Mouse (Mus musculus) heart, embryonic 16.5 days (tissue): Measurements from ENCODE around the gene Smg1. TPM values are rescaled to one million over a fixed set of nuclear protein-coding genes. Genes with fewer than 3 reads are reported as not detected.

Source experiments
- ATAC-seq: fragments of 200-750 bp; cut with Nextera tagmentation; replicated peaks from 2 replicates; pipeline ENCODE4 v1.8.0; 2017; ENCODE audit warnings: moderate number of reproducible peaks; ENCODE audit not compliant: insufficient read depth, low FRiP score; ENCODE audit errors: extremely low read depth
- H3K27ac ChIP-seq: fragments of 300-500 bp; sonication (generic); 2 replicates; pipeline ENCODE4 v1.5.1; 2014; ENCODE audit warnings: mild to moderate bottlenecking, low read length, control low read depth, moderate library complexity
- H3K27me3 ChIP-seq: fragments of 300-500 bp; sonication (generic); 2 replicates; pipeline ENCODE4 v1.6.1; 2014; ENCODE audit warnings: low read length, mixed read lengths; ENCODE audit not compliant: control insufficient read depth, insufficient read depth
- H3K36me3 ChIP-seq: fragments of 300-500 bp; sonication (generic); 2 replicates; pipeline ENCODE4 v1.6.1; 2014; ENCODE audit not compliant: control insufficient read depth, insufficient read depth
- H3K4me1 ChIP-seq: fragments of 300-500 bp; sonication (generic); 2 replicates; pipeline ENCODE4 v1.6.1; 2014; ENCODE audit warnings: low read length, mixed read lengths; ENCODE audit not compliant: control insufficient read depth, insufficient read depth
- H3K4me2 ChIP-seq: fragments of 300-500 bp; sonication (generic); 2 replicates; pipeline ENCODE4 v1.6.1; 2014; ENCODE audit warnings: low read depth, mild to moderate bottlenecking, control low read depth, low read length
- H3K4me3 ChIP-seq: fragments of 300-500 bp; sonication (generic); 2 replicates; pipeline ENCODE4 v1.5.1; 2014; ENCODE audit warnings: mild to moderate bottlenecking, control low read depth, low read length
- H3K9ac ChIP-seq: fragments of 300-500 bp; sonication (generic); 2 replicates; pipeline ENCODE4 v1.6.1; 2014; ENCODE audit warnings: low read length, control low read depth
- H3K9me3 ChIP-seq: fragments of 300-500 bp; sonication (generic); replicated peaks from 2 replicates; pipeline ENCODE4 v1.6.1; 2016; ENCODE audit warnings: low read length; ENCODE audit not compliant: control insufficient read depth
- WGBS: fragments of 180-500 bp; shearing (Covaris S2); extraction: QIAGEN DNeasy Blood & Tissue Kit; methylation state at CpG from one replicate; pipeline ENCODE4 v1.1.7; 2014; 5-methylcytosine and 5-hydroxymethylcytosine counted together
- polyA plus RNA-seq: library from polyadenylated mRNA; unstranded; fragments of >200 nt; fragmentation: Nextera tagmentation; extraction: Ambion mirVana; gene quantifications from 2 replicates; pipeline ENCODE4 v1.2.1, GENCODE M21; 2015

Gene Smg1
- polyA plus RNA-seq, 1 experiment from 2014 or later: 13.9 TPM

DNA sequence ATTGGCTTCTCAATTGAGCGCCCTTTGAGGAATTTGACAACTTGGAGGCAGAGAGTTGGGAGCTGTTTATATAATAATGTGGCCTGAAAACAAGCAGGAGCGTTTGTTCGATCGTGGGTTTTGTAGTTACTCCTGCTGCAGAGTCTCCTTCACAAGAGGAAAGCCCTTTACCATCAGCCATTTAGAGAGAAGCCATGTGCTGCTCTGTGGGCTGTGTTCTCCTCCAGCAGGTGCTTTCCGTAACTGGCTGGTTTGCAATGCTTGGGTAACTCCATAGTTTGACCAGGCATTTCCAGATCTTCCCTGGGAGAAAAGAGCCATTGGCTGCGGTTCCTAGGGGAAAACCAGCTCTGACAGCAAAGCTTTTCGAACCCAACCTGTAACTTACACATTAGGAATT, 30.7 kb upstream of the Smg1 start:
- H3K9ac ChIP-seq: no peak overlapping the region
- no peak overlapping the region for H3K27ac ChIP-seq
- no peaks in the 10 kb centered on the region for H3K4me1 ChIP-seq
- ATAC-seq: no peak
- no peaks in the 10 kb centered on the region for H3K27me3 ChIP-seq
- H3K4me3 ChIP-seq: no peak overlapping the region
- H3K36me3 ChIP-seq: no peaks in the 10 kb centered on the region
- H3K9me3 ChIP-seq: no peaks in the 10 kb centered on the region
- WGBS: 86% methylated on average over 7 of the region's 7 CpGs
- H3K4me2 ChIP-seq: no peak overlapping the region

DNA sequence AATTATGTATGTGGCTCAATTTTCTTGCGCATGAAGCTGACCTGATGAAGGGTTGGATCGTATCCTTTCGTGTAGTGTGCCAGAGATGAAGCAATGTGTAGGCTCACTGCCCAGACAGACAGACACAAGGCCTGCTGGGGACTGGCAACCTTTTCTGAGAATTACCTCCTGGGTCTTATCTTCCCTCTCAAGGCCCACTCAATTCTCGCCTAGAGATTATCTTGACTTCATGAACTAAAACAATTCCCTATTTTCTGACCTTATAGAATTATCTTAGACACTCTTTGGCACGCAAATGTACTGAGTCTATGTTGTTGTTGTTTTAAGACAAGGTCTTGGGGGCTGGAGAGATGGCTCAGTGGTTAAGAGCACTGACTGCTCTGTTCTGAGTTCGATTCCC, 22.6 kb upstream of the Smg1 start:
- Histone ChIP-seq H3K9me3 (no peaks in the 10 kb centered on the region), H3K27me3 (no peaks in the 10 kb centered on the region), H3K4me2 (no peak overlapping the region), H3K4me1 (no peaks in the 10 kb centered on the region), H3K9ac (no peak overlapping the region), H3K27ac (no peak overlapping the region), H3K4me3 (no peak overlapping the region), H3K36me3 (no peaks in the 10 kb centered on the region)
- ATAC-seq: no peak
- WGBS: 74% methylated on average over 6 of the region's 6 CpGs

DNA sequence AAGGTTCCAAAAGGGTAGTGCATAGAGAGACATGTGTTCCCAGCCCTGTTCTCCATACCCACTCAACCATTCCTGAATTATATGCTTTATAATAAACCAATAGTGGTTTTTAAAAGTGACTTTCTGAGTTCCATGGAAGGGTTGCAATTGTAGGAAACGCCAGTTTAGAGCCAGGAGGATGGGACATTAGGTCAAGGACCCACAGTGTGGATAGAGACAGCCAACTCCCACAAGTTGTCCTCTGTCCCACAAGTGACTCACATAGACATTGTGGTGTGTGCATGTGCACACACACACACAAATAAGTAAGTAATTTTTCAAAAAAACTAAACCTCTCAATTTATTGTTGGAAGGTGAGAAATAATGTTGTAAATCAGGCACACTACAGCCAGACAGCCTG, 20.1 kb upstream of the Smg1 start:
- no peak for ATAC-seq
- H3K9me3 ChIP-seq: no peaks in the 10 kb centered on the region
- no peaks in the 10 kb centered on the region for H3K4me1 ChIP-seq
- no peak overlapping the region for H3K4me2 ChIP-seq
- no peak overlapping the region for H3K27ac ChIP-seq
- WGBS: 53% methylated on average over 1 of the region's 1 CpGs
- no peaks in the 10 kb centered on the region for H3K36me3 ChIP-seq
- no peak overlapping the region for H3K4me3 ChIP-seq
- no peaks in the 10 kb centered on the region for H3K27me3 ChIP-seq
- H3K9ac ChIP-seq: no peak overlapping the region

DNA sequence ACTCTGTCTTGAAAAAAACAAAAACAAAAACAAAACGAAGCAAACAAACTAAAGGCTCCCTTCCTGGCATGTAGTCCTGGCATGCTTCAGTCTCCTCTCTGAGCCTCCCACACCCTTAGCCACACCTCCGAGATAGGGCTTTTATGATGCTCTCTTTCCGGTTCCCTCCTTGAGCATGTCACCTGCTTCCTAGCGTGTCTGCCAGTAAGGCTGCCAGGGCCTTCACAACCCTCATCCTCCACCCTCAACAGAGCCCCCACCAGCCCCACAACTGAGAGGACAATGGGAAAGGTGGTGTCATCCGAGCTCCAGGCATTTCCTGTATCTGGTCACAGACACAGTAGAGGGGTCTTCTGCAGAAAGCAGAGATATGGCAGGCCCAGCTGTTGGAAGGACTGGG, 18.9 kb upstream of the Smg1 start:
- Histone ChIP-seq H3K9ac (no peak overlapping the region), H3K4me1 (no peaks in the 10 kb centered on the region), H3K4me3 (no peak overlapping the region), H3K36me3 (no peaks in the 10 kb centered on the region), H3K9me3 (no peaks in the 10 kb centered on the region), H3K4me2 (no peak overlapping the region), H3K27me3 (no peaks in the 10 kb centered on the region), H3K27ac (no peak overlapping the region)
- WGBS: 53% methylated on average over 5 of the region's 5 CpGs
- ATAC-seq: 0 out of 2 replicates have a peak, but pooled peaks have one; percentile 4

DNA sequence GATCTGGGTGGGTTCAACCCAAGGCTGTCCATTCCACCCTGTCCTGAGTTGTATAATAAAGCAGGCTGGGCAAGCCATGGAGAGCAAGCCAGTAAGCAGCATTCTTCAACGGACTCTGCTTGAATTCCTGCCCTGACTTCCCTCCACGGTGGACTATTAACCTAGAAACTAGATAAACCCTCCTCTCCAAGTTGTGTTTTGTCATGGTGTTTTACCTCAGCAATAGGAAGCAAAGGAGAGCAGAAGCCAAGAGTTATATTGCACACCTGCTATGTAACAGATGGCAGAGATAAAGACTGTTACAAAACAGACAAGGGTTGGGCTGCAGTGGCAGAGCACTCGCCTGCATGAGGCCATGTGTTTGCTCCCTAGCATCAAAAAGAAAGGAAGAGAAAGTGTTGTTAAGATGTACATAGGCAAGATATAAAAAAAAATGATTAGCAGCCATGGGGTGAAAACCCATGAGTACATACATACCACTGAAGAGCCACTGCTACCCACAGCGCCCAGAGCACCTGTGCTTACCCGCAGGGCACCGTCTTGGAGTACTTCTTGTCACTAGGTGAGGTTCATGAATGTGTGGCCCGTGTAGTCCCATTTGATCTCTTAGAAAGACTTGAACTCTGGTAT, 16.3 kb upstream of the Smg1 start:
- no peaks in the 10 kb centered on the region for H3K36me3 ChIP-seq
- H3K27me3 ChIP-seq: no peaks in the 10 kb centered on the region
- peak overlapping the region; percentile 48 for H3K27ac ChIP-seq
- H3K9ac ChIP-seq: no peak overlapping the region
- 78% methylated on average over 7 of the region's 7 CpGs for WGBS
- no peak overlapping the region for H3K4me3 ChIP-seq
- H3K9me3 ChIP-seq: no peaks in the 10 kb centered on the region
- no peak overlapping the region for H3K4me2 ChIP-seq
- peak; percentile 50; the same call in 1 of the 2 replicates for ATAC-seq
- H3K4me1 ChIP-seq: no peaks in the 10 kb centered on the region

DNA sequence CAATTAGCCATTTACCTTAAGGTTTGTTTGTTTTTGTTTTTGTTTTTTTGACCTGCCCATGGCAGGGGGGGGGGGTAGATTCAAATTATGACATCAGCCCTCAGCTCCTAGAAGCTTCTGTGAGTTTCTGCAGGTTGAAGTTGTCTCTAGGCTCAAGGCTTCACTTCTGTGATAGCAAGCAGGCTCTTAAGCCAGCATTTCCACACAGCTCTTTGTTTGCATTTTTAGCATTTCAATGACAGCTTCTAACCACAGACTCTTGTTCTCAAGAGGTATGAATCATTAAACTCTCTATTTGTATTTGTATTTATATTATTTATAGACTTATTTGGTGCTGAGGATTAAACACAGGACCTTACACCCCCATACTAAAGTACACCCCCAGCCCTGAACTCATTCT, 15.0 kb upstream of the Smg1 start:
- no peak overlapping the region for H3K9ac ChIP-seq
- no peaks in the 10 kb centered on the region for H3K27me3 ChIP-seq
- H3K27ac ChIP-seq: no peak overlapping the region
- H3K4me2 ChIP-seq: no peak overlapping the region
- H3K9me3 ChIP-seq: no peaks in the 10 kb centered on the region
- H3K4me3 ChIP-seq: no peak overlapping the region
- no peak for ATAC-seq
- H3K36me3 ChIP-seq: no peaks in the 10 kb centered on the region
- H3K4me1 ChIP-seq: peaks cover 9% of the 10 kb centered on the region

DNA sequence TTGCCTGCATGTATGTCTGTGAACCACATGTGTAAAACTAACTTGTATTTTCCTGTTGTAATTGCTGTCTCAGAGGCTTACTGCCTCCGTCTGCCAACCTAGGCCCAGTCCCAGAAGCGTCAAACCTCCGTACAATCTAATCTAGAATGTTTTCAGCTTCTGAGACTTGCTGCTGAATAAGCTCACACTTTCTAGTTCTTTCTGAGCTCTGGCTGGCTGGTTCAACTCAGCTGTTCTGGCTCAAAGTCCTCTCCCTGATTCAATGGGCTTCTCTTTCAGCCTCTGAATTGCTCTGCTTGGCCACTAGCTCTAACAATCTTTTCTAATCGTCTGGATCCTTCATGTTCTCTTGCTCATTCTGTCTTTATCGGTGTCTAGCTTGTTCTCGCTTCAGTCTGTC, 13.3 kb upstream of the Smg1 start:
- 59% methylated on average over 6 of the region's 6 CpGs for WGBS
- Histone ChIP-seq H3K9me3 (no peaks in the 10 kb centered on the region), H3K4me3 (no peak overlapping the region), H3K4me1 (peaks cover 24% of the 10 kb centered on the region), H3K9ac (no peak overlapping the region), H3K36me3 (no peaks in the 10 kb centered on the region), H3K4me2 (no peak overlapping the region), H3K27me3 (no peaks in the 10 kb centered on the region), H3K27ac (no peak overlapping the region)
- ATAC-seq: no peak

DNA sequence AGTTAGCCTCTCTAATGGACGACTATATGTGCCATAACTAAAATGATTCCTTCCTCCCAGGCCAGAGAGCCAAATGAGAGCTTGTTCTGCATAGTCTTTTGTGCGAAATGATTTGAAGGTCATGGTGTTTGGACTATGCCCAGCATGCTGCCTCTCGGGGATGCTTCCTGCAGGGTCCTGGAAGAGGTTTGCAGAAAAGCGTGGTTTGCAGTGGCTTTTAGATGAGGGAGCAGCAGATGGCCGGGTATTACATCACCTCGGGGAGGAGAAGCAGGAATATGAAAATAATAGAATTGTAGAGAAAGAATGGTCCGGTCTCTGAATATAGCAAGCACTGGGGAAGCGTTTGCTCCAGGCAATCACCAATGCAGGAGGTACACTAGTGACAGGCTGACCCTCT, 11.0 kb upstream of the Smg1 start:
- Histone ChIP-seq H3K9ac (no peak overlapping the region), H3K4me1 (peaks cover 32% of the 10 kb centered on the region), H3K36me3 (no peaks in the 10 kb centered on the region), H3K27me3 (no peaks in the 10 kb centered on the region), H3K9me3 (no peaks in the 10 kb centered on the region), H3K4me3 (no peak overlapping the region), H3K27ac (peak overlapping the region; percentile 17; the same call in 1 of the 2 replicates), H3K4me2 (no peak overlapping the region)
- ATAC-seq: no peak
- 70% methylated on average over 8 of the region's 8 CpGs for WGBS

DNA sequence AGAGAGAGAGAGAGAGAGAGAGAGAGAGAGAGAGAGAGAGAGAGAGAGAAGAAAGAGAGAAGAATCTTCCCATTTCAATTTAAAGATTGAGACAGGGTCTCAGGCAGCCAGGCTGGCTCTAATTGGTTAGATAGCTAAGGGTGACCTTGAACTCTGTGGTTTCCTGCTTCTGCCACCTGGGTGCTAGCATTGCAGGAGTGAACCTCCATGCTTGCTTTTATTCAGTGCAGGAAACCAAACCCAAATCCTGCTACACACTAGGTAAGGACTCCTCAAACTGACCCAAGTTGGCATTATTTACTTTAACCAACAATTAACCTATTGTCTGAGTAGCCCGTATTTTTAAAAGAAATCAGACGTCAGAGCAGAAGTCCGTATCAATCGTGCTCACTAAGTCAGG, 10.5 kb upstream of the Smg1 start:
- Histone ChIP-seq H3K4me3 (no peak overlapping the region), H3K4me2 (no peak overlapping the region), H3K9ac (no peak overlapping the region), H3K36me3 (no peaks in the 10 kb centered on the region), H3K27me3 (no peaks in the 10 kb centered on the region), H3K27ac (peak overlapping the region; percentile 17; the same call in 1 of the 2 replicates), H3K9me3 (no peaks in the 10 kb centered on the region), H3K4me1 (peaks cover 32% of the 10 kb centered on the region)
- 71% methylated on average over 4 of the region's 4 CpGs for WGBS
- no peak for ATAC-seq
